ENCODE assay signal across 31 mouse cellular contexts in genomic region chr10:70921481-70921880, GRCm38 (mm10).
"Had no signal": no experiment of that assay in that cellular context is flagged by ENCODE, and none has a peak within 500 bp of the region (broad histone marks: within the 10 kb centered on the region; RNA-seq: fewer than 3 reads in every experiment).

No protein-coding gene starts in this region.

- H3K4me3 ChIP-seq: limb, embryonic 10.5 days; limb, embryonic 12.5 days; limb, embryonic 13.5 days; limb, embryonic 15.5 days; liver, embryonic 12.5 days; liver, embryonic 13.5 days; liver, embryonic 15.5 days; lung, embryonic 15.5 days; megakaryocyte, embryonic 14.5 days; midbrain, embryonic 10.5 days; midbrain, embryonic 12.5 days; midbrain, embryonic 13.5 days; midbrain, embryonic 15.5 days; myocyte had no signal

- H3K4me1 ChIP-seq: limb, embryonic 10.5 days; limb, embryonic 12.5 days; limb, embryonic 13.5 days; limb, embryonic 15.5 days; liver, embryonic 12.5 days; liver, embryonic 13.5 days; liver, embryonic 15.5 days; megakaryocyte, embryonic 14.5 days; midbrain, embryonic 10.5 days; midbrain, embryonic 12.5 days; midbrain, embryonic 13.5 days; midbrain, embryonic 15.5 days had no signal

- H3K27ac ChIP-seq: limb, embryonic 10.5 days; limb, embryonic 12.5 days; limb, embryonic 13.5 days; limb, embryonic 15.5 days; liver, embryonic 12.5 days; liver, embryonic 13.5 days; liver, embryonic 14.5 days; liver, embryonic 15.5 days; lung, embryonic 15.5 days; macrophage; midbrain, embryonic 10.5 days; midbrain, embryonic 12.5 days; midbrain, embryonic 13.5 days; midbrain, embryonic 15.5 days had no signal

- ATAC-seq: liver, embryonic 12.5 days; liver, postnatal 0 days; lung, postnatal 0 days; midbrain, embryonic 13.5 days; midbrain, embryonic 15.5 days; midbrain, embryonic 16.5 days had no signal

- H3K36me3 ChIP-seq: limb, embryonic 10.5 days; liver, embryonic 12.5 days; liver, embryonic 13.5 days; liver, embryonic 15.5 days; lung, embryonic 15.5 days; midbrain, embryonic 10.5 days; midbrain, embryonic 12.5 days; midbrain, embryonic 13.5 days; midbrain, embryonic 15.5 days had no signal

- H3K27me3 ChIP-seq: limb, embryonic 12.5 days; limb, embryonic 13.5 days; limb, embryonic 15.5 days; liver, embryonic 12.5 days; liver, embryonic 13.5 days; liver, embryonic 15.5 days; lung, embryonic 15.5 days; megakaryocyte, embryonic 14.5 days; midbrain, embryonic 12.5 days; midbrain, embryonic 13.5 days; midbrain, embryonic 15.5 days had no signal

- DNase-seq: left cerebral cortex, postnatal 4 days; liver; liver, embryonic 13.5 days; liver, postnatal 0 days; lung, adult 18-20 months; lung, adult 2 months; lung, embryonic 14.5 days; lung, postnatal 10 days; lung, postnatal 14 days; lung, postnatal 36 days; lung, postnatal 4 days; midbrain, embryonic 14.5 days had no signal

- H3K9me3 ChIP-seq: limb, embryonic 10.5 days; limb, embryonic 13.5 days; limb, embryonic 15.5 days; liver, embryonic 13.5 days; liver, embryonic 15.5 days; lung, embryonic 15.5 days; midbrain, embryonic 10.5 days; midbrain, embryonic 15.5 days had no signal

- H3K4me2 ChIP-seq: limb, embryonic 12.5 days; limb, embryonic 13.5 days; limb, embryonic 15.5 days; liver, embryonic 11.5 days; liver, embryonic 12.5 days; liver, embryonic 13.5 days; liver, embryonic 15.5 days; lung, embryonic 14.5 days; lung, embryonic 15.5 days; midbrain, embryonic 11.5 days; midbrain, embryonic 12.5 days; midbrain, embryonic 13.5 days; midbrain, embryonic 15.5 days had no signal

- H3K9ac ChIP-seq: limb, embryonic 12.5 days; limb, embryonic 13.5 days; limb, embryonic 15.5 days; liver, embryonic 12.5 days; liver, embryonic 13.5 days; liver, embryonic 14.5 days; liver, embryonic 15.5 days; liver, postnatal 0 days; lung, embryonic 14.5 days; lung, embryonic 15.5 days; midbrain, embryonic 12.5 days; midbrain, embryonic 13.5 days; midbrain, embryonic 15.5 days had no signal
